Mouse (Mus musculus) cerebellum, postnatal 4 days (tissue): ENCODE measurements around the gene Fbln1.
"Not testable (repeated sequence)": the region's sequence is repeated elsewhere in the genome, so short reads cannot be mapped to it uniquely, and the experiment has no call there.

Experiments used
- DNase-seq, 2 experiments: peaks; one replicate each; pipeline ENCODE4 v3.0.0; 2022; ENCODE audit warnings: low spot score in 2 of 2, mixed read lengths in 1 of 2

Gene Fbln1

GRCm38 (mm10) chr15:85295544-85295943 is 89.8 kb downstream of the Fbln1 start:
- DNase-seq: no peak

DNA sequence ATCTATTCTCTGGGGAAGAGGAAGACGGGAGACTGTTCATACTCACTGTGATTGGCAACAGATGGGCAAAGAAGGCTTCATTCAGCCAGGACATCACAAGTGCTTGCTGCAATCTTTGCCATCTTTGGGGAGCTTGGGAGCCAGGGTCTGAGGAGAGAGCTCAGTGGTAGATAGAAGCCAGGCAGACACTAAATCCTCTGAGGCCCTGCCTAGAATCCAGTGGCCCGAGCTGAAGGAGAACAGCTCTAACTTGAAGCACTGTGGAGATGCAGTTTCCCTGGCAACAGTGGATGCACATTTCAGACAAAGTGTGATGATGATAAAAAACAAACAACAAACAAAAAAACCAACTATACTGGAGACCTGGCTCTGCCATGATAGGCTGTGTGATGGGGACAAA is 90.2 kb downstream of the Fbln1 start:
- DNase-seq: no peak

- DNase-seq: no peak
Observed at GRCm38 (mm10) chr15:85296538-85296937, 90.8 kb downstream of the Fbln1 start.

DNA sequence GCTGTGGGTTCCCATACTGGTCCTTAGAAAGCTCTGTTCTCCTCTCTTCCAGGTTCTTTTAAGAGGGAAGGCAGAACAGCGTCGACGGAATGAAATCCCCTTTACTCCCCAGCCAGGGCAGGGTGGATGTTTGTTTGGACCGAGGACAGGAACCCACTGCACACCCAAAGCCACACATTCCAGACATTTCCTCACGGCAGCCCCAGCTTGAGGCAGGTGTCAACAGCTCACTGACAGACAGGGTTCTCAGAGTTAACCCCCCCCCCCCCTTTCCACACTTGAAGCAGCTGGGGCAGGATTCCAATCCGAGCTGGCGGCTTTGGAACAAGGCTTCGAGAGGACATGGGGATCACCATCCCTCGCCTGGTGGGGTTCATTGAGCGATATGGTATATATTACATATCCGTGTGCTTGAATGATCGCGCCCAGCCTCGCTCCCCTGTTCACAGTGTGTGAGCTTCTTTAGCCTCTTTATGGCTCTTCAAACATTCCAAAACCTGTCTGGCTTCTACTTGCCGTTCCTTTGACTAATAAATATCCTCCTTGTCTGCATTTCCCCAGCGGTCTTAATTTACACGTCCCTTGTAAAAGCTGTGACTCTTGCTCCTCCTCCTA is 92.5 kb downstream of the Fbln1 start:
- no peak for DNase-seq

DNA sequence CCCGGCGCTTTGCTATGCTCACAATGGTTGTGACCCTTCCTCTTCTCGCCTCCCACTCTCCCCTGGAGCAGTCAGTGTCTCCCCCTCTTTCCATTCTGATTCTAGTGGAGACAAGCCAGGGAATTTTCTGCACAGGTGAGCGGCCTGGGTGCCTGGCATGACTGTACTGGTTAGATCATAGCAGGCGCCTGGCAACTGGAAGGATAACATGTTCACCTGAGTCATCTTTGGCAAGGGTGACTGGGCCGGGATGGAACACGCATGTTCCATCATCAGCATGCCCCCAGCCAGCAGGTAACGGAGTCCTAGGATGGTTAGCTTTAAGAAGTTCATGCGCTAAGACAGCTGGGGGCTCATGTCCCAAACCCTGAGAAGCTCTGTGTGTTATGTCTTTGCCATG is 93.2 kb downstream of the Fbln1 start:
- DNase-seq: no peak

DNA sequence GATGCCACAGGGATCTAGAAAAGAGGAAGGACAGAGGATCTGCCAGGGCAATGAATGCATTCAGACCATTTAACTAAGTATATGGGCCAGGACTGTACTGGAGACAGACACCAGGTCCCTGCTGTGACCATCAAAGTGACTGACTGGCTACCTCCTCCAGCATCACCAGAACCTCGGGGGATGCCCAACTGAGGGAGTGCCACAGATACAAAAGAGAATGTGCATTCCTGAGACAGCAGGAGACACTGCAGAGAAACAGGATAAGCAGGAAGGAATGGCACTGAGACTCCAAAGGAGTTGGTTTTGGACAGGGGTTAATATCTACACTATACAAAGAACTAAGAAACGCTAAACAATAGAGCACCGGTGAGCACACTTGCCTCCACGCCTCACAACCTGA is 97.5 kb downstream of the Fbln1 start:
- DNase-seq: no peak

- DNase-seq: no peak
Observed at GRCm38 (mm10) chr15:85303976-85304375, 98.2 kb downstream of the Fbln1 start.

DNA sequence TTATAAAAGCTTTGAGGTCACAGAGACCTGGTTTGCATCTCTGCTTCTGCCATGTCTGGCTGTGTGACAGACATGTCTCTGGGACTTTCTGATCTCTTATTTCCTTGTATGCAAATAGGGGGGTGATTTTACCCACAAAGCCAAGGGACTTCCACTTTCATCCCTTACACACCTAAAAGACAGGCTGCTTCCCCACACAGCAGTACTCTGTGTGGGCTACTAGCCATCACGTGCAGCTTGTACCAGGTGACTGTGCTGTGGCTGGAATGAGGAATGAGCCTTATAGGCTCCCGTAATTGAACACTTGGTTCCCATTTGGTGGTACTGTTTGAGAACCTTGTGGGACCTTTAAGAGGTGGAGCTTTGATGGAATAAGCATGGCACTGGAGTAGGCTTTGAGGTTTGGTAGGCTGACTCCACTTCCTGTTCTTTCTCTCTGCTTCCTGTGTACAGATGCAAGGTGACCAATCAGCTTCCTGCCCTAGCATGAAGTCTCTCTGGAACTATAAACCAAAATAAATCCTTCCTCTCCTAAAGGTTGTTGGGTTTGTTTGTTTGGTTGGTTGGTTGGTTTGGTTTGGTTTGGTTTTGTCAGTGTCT is 101.4 kb downstream of the Fbln1 start:
- DNase-seq: no peak

DNA sequence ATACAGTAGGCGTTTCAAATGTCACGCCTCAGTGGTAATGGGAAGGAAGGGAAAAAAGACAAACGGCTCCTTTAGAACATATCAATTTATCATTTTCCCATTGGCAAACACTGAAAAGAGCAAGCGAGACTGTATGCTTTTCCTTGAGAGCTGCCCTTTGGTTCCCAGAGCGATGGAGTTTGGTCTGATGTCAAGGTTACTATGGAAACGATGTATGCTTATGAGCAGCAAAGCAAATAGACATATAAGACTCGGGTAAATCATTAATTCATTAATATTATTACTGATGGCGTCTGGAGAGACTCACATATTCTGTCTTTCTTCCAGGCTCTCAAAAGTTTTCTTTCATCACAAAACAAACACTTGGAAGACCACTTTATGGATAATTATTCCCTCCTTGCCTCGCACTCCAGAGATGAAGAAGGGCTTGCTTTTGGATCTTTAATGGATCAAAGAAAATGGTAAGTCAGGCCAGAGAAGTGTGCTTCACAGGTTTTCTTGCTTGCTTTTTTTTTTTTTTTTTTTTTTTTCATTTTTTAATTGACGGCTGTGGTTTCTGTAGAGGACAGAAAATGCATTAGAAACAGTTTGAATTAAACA is 105.4 kb downstream of the Fbln1 start:
- no peak for DNase-seq

DNA sequence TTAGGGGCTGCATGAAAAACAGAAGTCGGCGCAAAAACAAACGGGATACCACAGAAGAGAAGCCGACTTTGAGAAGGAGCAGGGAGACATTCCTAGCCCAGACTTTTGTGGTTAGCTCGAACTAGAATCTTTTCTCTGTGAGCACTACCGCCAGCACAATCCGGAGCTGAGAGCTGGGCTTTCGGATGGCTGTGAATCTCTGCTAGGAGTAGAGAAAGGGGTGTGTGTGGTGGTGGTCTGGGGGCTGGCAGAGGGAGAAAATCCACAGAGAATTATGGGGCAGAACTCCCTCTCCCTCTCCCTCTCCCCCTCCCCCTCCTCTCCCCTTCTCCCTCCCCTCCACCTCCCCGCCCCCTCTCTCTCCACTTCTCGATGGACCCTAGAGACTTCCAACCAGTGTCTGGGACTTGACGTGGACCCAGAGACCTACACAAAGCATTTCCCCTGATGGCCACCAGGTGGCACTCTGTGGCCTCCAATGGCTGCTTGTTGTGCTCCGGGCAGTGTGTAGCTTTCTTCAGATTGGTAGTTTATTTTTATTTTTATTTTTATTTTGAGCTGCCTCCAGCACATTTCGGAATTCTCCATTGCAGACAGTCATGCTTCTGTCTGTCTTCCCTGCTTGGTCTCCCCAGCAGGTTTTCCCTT is 109.8 kb downstream of the Fbln1 start:
- DNase-seq: peak; percentile 73 to 83

- no peak for DNase-seq
Observed at GRCm38 (mm10) chr15:85316342-85317140, 110.8 kb downstream of the Fbln1 start.

GRCm38 (mm10) chr15:85319924-85320668 is 114.3 kb downstream of the Fbln1 start:
- DNase-seq: no peak

GRCm38 (mm10) chr15:85323214-85323613 is 117.5 kb downstream of the Fbln1 start:
- no peak for DNase-seq

DNA sequence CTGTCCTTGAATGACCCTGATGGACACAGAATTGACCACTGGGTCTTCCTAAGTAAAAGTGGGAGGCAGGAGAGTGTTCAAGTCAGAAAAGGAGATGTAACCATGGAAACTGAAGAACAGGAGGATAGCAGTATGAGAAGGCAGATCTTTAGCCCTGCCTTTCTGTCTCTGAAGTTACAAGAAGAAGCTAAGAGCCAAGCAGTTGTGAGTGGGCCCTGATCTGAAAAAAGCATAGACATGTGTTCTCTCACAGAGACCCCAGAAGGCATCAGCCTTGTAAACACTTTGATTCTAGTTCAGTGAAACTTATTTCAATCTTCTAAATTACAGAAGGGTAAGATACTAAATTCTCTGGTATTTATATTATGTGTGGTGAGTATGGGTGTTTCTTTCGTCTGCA is 118.7 kb downstream of the Fbln1 start:
- DNase-seq: no peak

DNA sequence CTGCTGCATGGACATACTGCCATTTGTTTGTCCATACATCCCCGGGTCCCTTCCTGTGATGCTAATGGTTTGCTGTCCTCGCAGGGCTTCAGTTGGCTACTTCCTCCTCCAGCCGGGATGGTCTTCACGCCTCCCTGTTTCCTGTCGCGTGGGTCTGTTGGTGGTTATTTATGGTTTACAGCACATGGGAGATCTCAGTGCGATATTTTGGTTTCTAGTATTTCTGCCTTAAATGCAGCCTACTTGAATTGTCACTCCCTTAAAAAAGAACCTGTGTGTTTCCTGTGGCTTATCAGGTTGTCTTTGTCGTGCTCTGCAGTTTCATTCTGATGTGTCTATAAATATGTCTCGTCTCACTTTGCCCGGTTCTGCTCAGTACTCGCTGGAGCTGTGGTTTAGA is 122.1 kb downstream of the Fbln1 start:
- DNase-seq: no peak

- not testable (repeated sequence) for DNase-seq
Observed at GRCm38 (mm10) chr15:85328455-85328854, 122.7 kb downstream of the Fbln1 start.

DNA sequence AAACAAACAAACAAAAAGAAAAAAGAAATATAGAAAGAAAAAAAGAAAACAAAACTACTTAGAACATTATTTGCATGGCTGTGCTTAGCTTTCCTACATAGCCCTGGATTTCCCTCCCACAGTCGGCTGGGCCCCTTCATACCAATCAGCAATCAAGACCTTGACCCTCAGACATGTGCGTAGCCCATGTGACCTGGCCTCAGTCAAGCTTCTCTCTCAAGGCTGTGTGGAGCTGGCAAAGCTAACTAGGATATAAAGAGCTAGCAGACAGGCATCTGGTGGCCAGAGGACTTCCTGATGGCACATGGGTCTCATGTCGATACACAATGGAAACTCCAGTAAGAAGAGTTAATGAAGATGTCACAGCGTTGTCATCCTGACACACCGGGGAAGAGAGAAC is 123.3 kb downstream of the Fbln1 start:
- no peak for DNase-seq

DNA sequence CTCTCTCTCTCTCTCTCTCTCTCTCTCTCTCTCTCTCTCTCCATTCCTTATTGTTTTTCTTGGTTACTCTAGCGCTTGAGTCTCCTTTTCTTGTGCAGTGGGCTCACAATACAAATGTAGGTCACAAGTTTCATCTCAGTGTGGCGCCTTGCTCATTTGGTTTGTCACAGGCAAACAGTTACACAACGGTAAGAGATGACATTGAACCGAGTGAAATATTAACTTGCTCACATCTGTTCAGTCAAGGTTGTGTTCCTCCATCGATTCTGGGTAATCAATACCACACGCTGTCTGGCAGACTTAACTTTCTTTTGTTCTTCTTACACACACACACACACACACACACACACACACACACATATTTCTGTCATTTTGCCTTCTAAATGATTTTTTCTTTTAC is 124.3 kb downstream of the Fbln1 start:
- DNase-seq: no peak

- not testable (repeated sequence) for DNase-seq
Observed at GRCm38 (mm10) chr15:85333511-85333910, 127.8 kb downstream of the Fbln1 start.

DNA sequence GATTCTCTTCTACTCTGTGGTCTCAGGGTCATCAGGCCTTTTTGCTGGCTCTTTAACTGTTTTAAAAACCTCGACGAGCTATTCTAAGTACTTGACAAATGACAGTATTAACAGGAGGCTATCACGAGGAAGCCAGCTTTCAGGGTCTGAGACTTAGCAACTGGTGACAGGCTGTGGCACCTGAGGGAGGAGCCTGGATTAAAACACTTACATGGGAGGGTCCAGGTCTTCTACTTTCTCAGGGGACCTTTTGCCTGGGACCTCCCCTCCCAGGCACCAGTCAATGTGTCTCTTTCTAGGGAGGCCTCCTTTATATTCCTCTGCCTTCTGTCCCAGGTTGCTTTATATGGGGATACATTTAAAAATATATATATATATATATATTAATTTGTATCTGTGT is 128.5 kb downstream of the Fbln1 start:
- DNase-seq: no peak

DNA sequence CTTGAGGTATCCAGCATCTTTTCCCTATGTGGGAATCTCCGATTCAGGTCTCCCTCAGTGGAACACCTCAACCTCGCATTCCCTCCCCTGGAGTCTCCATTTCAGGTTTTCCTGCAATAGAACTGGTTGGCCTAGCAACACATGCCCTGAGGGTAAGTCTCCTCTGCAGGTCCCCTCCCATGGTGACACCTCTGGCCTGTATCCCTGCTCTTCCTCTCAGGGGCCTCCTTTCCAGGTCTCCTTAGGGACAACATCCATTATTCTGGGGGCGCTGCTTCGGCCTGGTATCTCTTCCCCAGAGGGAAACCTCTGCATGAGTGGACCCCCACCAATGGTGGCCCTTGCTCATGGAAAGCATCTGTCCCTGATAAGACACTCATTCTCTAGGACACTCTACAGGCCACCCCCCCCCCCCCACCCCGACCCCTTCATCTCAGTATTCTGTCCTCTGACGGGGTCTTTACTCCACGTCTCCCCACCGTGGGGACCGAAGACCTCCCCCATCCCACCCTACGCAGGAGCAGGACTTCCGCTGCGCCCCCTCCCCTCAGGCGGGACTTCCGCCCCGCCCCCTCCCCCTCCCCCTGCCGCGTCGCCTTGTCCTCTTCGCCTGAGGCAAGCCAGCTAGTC is 130.0 kb downstream of the Fbln1 start, which contains the start of gene Atxn10:
Gene Atxn10, plus strand, starts transcription at position 575 of the 630 bp plus-strand sequence.
- peak in 1 of 2 experiments; percentile 26 for DNase-seq
